Mouse (Mus musculus) left cerebral cortex, postnatal 14 days (tissue): ENCODE measurements at regions not wholly inside any gene's neighbourhood (a gene's known extent, or its start where the extent isn't known, plus 50 kb on each side); places are given as distances from the start of the nearest gene placed in this dataset.

ENCODE experiments used
- DNase-seq, 2 experiments: peaks; one replicate each; pipeline ENCODE4 v3.0.0; 2021 to 2022; ENCODE audit warnings: low spot score in 2 of 2, mixed read lengths in 1 of 2
- intact Hi-C: fragments of 180-260 bp; cut with DNase I; formaldehyde crosslinking; loops from one replicate; pipeline ENCODE4 v1.15.1; 2025

- no peak for DNase-seq
- intact Hi-C loops = no loop called here
Observed at GRCm38 (mm10) chr6:51697754-51698153, 174.1 kb downstream of the Snx10 start.

- no peak for DNase-seq
- intact Hi-C loops = no loop called here
Observed at GRCm38 (mm10) chr6:51698244-51698643, 174.5 kb downstream of the Snx10 start.

- intact Hi-C loops = no loop called here
- no peak for DNase-seq
Observed at GRCm38 (mm10) chr6:51701253-51702020, 177.7 kb downstream of the Snx10 start.

GRCm38 (mm10) chr6:51702456-51703171, 178.9 kb downstream of the Snx10 start:
- intact Hi-C loops = no loop called here
- peak in 1 of 2 experiments; percentile 50 for DNase-seq

- DNase-seq = no peak
- intact Hi-C loops = no loop called here
Observed at GRCm38 (mm10) chr6:51708011-51708410, 184.3 kb downstream of the Snx10 start.

- intact Hi-C loops = no loop called here
Observed at GRCm38 (mm10) chr6:51708668-51709339, 185.1 kb downstream of the Snx10 start.

GRCm38 (mm10) chr6:51709340-51710067, 185.8 kb downstream of the Snx10 start:
- DNase-seq = no peak
- intact Hi-C loops = no loop called here

More at GRCm38 (mm10) chr6:51708668-51709339, 185.1 kb downstream of the Snx10 start:
- no peak for DNase-seq

- intact Hi-C loops = no loop called here
- DNase-seq = no peak
Observed at GRCm38 (mm10) chr6:51710153-51710552, 186.5 kb downstream of the Snx10 start.

GRCm38 (mm10) chr6:51710926-51711615, 187.4 kb downstream of the Snx10 start:
- DNase-seq = no peak
- intact Hi-C loops = no loop called here

GRCm38 (mm10) chr6:51711616-51711970, 187.9 kb downstream of the Snx10 start:
- intact Hi-C loops = no loop called here
- no peak for DNase-seq

GRCm38 (mm10) chr6:51715158-51715840, 191.6 kb downstream of the Snx10 start:
- no peak for DNase-seq
- intact Hi-C loops = no loop called here

- DNase-seq = no peak
- intact Hi-C loops = no loop called here
Observed at GRCm38 (mm10) chr6:51717386-51717785, 193.7 kb downstream of the Snx10 start.

- intact Hi-C loops = loop anchor here (10.0 kb wide), 1 partner anchor 106 kb away; no protein-coding TSS in a partner anchor
- no peak for DNase-seq
Observed at GRCm38 (mm10) chr6:51720705-51721104, 197.0 kb downstream of the Snx10 start.

- intact Hi-C loops = loop anchor here (10.0 kb wide), 1 partner anchor 108 kb away; no protein-coding TSS in a partner anchor
- peak; percentile 23 to 35 for DNase-seq
Observed at GRCm38 (mm10) chr6:51723053-51723452, 199.4 kb downstream of the Snx10 start.

- intact Hi-C loops = loop anchor here (10.0 kb wide), 1 partner anchor 112 kb away; no protein-coding TSS in a partner anchor
- no peak for DNase-seq
Observed at GRCm38 (mm10) chr6:51727191-51727590, 203.5 kb downstream of the Snx10 start.

- DNase-seq = no peak
Observed at GRCm38 (mm10) chr6:51728816-51729562, 205.3 kb downstream of the Snx10 start.

GRCm38 (mm10) chr6:51730564-51731351, 207.1 kb downstream of the Snx10 start:
- intact Hi-C loops = no loop called here
- DNase-seq = no peak

More at GRCm38 (mm10) chr6:51728816-51729562, 205.3 kb downstream of the Snx10 start:
- intact Hi-C loops = loop anchor here (10.0 kb wide), 1 partner anchor 114 kb away; no protein-coding TSS in a partner anchor
